Mouse (Mus musculus) lung, postnatal 14 days (tissue): ENCODE results near the gene Hnrnpul2.
"Not testable (repeated sequence)": the region's sequence is repeated elsewhere in the genome, so short reads cannot be mapped to it uniquely, and the experiment has no call there.

Experiments used
- DNase-seq: peaks from one replicate; pipeline ENCODE4 v3.0.0; 2021

The Hnrnpul2 gene

DNA sequence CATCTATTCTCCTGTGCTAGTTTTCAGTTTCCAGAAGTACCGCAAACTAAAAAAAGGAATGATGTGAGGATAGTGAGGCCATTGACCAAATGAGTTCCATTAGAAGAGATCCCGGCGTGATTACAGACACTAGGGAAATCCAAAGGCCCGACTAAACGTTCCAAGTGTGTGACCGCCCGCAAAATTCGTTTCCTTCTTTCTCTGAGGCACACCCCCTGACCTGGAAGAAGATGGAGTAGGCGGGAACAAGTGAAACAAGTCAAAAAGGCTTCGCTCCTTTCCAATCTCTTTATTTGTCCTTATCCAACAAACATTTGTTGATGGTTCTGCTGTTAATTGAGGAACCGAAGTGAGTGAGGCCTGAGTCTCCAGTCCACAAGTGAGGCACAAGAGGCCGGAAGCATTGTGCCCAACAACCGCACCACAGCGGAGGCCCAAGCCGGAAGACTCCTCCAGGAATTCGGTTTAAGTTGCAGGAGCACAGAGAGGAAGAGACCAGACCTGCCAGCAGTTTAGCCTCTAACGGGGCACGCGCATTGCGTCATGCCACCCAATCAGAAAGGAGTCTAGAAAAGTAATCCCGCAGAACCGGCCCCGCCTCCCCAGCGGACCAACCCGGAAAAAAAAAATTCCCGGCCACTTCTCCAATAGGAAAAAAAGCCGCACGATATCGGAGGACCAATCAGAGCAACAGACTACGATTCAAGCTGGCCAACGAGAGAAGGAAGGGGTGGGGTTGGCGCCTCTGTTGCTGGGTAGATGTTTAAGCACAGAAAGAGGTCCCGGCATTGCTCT is 812 bp upstream of the Hnrnpul2 start, which contains the start of gene Ttc9c:
Ttc9c (minus strand) TSS at position 533 of the 795 bp plus-strand sequence.
- peak; percentile 96 for DNase-seq

DNA sequence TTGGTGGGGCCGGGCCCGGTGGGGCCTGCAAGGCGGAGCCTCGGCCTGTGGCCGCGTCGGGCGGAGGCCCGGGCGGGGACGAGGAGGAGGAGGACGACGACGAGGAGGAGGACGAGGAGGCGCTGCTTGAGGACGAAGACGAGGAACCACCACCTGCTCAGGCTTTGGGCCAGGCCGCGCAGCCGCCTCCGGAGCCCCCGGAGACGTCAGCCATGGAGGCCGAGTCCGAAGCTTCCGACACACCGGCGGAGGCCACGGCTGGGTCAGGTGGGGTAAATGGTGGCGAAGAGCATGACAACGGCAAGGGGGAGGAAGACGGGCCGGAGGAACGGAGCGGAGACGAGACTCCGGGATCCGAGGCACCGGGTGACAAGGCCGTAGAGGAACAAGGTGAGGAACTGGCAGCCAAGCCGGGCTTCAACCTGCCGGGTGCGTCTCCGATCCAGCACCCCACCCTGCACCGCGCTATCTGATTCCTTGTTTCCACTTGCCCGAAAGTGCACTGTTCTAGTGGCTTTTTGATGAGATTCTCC is 680 bp downstream of the Hnrnpul2 start:
- no peak for DNase-seq

DNA sequence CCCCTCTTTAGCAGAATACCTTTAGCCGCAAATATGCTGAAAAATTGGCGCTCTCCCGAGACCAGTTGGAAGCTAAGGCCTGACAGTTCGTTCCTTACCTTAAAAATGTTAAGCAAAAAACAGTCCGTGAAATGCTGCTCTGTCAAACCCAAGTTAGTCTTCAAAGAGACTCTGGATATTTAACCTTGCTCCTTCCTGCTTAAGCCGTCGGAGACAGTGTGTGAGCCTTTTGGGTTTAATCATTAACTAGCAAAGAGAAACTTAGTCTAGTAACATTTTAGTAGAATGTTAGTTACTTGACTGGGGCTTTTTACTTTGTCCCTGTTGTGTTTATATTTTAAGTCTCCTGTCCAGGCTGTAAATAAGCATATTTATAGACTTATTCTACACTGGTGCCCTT is 1.3 kb downstream of the Hnrnpul2 start:
- DNase-seq, result no peak

- no peak for DNase-seq
Measured at GRCm38 (mm10) chr19:8822696-8823095, 2.9 kb downstream of the Hnrnpul2 start.

DNA sequence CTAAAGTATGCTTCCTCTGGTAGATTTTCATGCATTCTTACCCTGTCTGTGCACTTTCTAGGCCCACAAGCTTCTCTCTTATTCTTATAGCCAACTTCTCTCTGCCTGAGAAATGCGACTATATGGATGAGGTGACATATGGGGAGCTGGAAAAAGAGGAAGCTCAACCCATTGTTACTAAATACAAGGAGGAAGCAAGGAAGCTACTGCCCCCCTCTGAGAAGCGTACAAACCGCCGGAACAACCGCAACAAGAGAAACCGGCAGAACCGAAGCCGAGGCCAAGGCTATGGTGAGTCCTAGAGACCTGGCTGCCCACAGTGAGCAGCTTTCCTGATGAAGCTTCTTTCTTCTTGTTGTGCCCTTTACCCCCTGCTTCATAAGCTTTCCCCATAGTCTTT is 9.8 kb downstream of the Hnrnpul2 start, which contains the start of gene AC129217.1:
AC129217.1 (plus strand) TSS at position 114 of the 400 bp plus-strand sequence.
- DNase-seq, result no peak

DNA sequence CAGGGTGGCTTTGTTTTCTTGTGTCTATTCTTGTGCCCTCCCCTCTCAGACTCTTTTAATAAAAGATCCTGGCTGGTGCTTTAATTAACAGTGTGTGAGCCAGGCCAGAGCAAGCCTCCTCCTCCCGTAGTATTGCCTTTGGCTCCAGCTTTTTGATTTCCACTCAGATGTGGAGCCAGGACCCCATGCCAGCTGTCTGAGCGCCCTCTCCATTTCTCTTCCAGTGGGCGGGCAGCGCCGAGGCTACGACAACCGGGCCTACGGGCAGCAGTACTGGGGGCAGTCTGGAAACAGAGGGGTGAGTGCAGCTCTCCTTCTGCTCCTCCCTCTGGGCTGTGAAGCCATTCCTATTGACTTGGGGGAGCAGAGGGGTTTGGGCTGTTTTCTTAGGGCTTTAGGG is 10.9 kb downstream of the Hnrnpul2 start:
- no peak for DNase-seq

GRCm38 (mm10) chr19:8831262-8831661 is 11.5 kb downstream of the Hnrnpul2 start:
- no peak for DNase-seq

GRCm38 (mm10) chr19:8832971-8833370 is 13.2 kb downstream of the Hnrnpul2 start:
- DNase-seq, result no peak

DNA sequence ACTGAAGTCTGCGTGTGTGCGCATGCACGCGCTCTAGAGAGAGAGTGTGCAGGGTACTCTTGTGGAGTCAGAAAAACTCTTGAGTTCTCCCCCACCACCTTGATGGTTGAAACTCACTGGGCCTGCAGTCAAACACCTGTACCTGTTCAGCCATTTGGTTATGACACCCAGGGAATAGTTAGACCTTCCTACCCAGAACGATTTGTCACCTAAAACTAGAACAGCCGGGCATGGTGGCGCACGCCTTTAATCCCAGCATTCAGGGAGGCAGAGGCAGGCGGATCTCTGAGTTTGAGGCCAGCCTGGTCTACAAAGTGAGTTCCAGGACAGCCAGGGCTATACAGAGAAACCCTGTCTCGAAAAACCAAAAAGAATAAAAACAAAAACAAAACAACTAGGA is 16.5 kb downstream of the Hnrnpul2 start:
- not testable (repeated sequence) for DNase-seq

DNA sequence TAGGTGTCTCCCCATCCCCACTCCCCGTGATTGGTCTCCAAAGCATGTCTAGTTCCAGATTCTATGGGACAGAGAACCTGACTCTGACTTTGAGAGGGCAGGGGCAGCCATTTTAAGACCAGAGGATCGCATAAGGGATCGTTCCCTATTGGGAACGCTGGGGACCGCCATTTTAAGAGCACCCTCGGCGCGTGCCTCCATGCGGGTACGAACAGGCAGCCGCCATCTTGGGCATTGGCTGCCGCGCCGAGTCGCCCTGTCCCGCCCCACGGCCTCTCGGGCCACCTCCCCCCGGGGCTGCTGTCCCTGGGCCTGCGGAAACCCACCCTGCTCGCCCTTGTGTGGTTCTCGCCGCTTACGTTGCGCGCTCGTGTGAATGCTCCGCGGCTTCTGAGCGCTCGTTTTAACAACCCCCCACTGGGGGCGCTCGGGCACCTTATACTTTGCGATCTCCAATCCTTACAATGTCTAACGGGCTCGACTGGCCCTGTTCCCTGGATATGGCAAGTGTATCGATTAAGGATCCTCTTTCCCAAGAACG is 17.5 kb downstream of the Hnrnpul2 start, which contains the start of gene Bscl2:
Bscl2 (plus strand) TSS at position 217 of the 541 bp plus-strand sequence.
- DNase-seq, result peak; percentile 82

- DNase-seq, result peak; percentile 33
Measured at GRCm38 (mm10) chr19:8838041-8838730, 18.4 kb downstream of the Hnrnpul2 start.

DNA sequence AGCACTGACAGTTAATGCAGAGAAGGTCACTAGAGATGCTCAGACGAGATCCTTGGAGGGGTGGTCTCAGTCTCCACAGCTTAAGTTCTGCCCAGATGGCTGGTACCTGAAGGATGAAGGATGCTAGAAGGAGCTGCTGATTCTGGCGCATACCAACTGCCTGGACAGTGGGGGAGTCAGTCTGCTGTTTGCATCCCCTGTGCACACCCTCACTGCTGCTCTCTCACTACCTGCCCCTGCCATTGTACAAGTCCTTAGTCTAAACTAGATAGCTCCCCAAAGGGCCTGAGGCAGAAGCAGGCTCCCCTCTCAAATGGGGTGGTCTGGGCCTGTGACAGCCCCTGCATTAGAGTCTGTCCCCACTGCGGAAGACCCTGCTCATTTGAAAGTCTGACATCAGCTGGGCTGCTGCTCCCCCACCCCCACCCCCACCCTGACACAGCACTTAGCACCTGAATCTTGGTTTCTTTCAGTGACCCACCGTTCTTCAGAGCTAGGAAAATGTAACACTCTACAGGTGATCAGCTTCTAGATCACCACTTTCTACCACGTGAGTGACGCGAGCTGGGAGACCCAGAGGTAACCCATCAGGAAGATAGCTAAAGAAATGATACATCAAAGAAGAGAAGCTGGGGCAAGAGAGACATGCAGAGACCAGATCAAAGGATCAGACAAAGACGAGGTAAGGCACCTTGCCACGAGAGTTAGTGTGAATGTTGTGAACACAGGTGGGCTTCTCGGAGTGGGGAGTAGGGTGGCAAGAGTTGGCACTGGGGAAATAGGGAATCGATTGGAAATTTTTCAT is 19.5 kb downstream of the Hnrnpul2 start, which contains the start of gene Gng3:
Gng3 (minus strand) TSS at position 92 of the 805 bp plus-strand sequence.
- no peak for DNase-seq

DNA sequence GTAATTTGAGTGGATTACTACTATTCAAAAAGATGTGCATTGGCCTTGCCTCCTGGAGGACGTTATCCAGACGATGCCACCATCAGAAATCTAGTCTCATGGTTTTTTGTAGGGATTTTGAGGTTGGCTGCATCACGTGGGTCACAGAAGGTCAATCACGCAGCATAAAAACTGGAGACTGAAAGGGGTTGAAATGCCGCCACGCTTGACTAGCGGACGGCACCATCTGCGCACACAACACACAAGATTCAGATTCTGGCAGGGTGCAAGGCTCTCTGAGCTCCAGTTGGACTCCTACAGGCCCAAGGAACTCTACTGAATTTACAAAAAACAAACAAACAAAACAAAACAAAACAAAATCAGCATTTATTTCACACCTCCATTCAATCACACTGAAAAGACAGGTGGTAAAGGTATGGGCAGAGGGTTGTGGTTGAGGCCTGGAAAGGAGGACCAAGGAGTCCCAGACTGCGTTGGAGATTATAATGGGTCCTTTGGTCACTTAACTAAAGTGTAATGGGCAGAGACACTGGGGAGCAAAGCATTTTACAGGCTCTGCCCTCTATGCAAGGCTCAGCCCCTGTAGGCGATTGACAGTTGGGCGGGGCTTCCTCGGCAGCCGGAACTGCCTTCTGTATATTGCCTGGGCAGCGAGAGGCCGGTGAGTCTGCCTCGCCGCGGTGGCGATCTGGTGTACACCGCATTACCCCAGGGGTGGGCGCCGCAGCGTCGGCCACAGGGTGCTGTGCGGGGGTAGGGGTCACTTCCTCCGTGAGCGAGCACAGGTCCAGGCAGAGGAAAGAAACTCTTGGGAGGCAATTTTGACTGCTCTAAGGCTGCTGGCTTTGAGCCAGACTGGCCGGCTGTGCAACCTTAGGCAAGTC is 20.3 kb downstream of the Hnrnpul2 start:
- DNase-seq, result peak; percentile 81

GRCm38 (mm10) chr19:8841012-8841411 is 21.2 kb downstream of the Hnrnpul2 start:
- no peak for DNase-seq

DNA sequence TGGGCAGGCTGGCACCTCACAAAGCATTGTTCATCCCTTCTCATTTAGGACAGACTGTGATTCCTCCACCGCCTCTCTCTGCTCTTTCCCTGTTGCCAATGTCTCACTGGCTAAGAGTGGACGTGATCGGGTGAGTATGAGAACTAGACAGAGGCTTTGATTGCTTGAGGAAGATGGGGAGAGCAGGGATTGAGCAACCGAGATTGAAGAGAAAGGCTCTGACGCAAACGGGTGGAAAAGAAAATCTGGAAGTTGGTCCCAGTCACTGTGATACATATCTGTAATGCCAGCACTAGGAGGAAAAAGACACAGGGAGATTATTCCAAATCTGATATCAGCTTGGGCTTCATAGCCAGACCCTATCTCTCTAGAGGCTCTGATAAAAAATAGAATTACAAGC is 23.2 kb downstream of the Hnrnpul2 start:
- DNase-seq, result peak; percentile 38

GRCm38 (mm10) chr19:8844371-8845129 is 24.7 kb downstream of the Hnrnpul2 start:
- DNase-seq, result peak; percentile 90

- no peak for DNase-seq
Measured at GRCm38 (mm10) chr19:8848356-8848755, 28.5 kb downstream of the Hnrnpul2 start.

- DNase-seq, result no peak
Measured at GRCm38 (mm10) chr19:8850402-8850901, 30.6 kb downstream of the Hnrnpul2 start, which contains the start of gene Lrrn4cl. Gene Lrrn4cl (plus strand): TSS chr19:8850768.

- peak; percentile 26 for DNase-seq
Measured at GRCm38 (mm10) chr19:8851639-8852038, 31.8 kb downstream of the Hnrnpul2 start.

- no peak for DNase-seq
Measured at GRCm38 (mm10) chr19:8852236-8852928, 32.6 kb downstream of the Hnrnpul2 start.
